Mouse (Mus musculus): ENCODE data around the gene Tmprss7. TPM values are rescaled to one million over a fixed set of nuclear protein-coding genes. Genes with fewer than 3 reads are reported as not detected.

The Tmprss7 gene
- polyA plus RNA-seq, 1 experiment from 2014 or later: 0.50 TPM

DNA sequence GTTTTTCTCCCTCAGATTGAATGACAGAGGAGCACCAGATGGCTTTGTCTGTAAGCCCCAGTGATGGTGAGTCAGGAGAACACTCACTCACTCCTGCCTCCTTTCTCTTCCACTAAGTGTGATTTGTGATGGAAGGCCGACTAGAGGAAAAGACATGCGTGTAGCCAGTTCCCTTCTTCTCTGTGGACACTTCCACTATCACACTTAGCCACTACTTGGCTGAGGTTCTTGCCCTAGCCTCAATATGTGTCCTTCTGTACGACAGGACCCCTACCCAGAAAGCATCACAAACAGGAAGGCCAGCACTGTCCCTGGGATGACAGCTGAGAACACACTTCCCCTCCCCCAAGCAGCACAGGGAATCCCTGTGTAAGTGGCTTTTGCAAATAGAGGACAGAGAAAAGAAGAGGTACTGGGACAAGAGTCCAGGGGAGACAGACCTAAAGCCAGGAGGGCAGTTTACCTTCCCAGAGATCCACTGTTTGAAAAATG, 29.0 kb upstream of the Tmprss7 start:
- Histone ChIP-seq H3K27me3 (replicated peaks; ENCODE audit: control insufficient read depth, insufficient read depth, low read length) (no peaks in the 10 kb centered on the region), H3K27ac (ENCODE audit: low read depth, low read length) (peak overlapping the region; percentile 98), H3K4me2 (ENCODE audit: low read length) (peak overlapping the region; percentile 73), H3K9ac (ENCODE audit: low read depth, low read length) (peak overlapping the region; percentile 92), H3K4me3 (ENCODE audit: low read length) (peak overlapping the region; percentile 64), H3K9me3 (ENCODE audit: control insufficient read depth, low read length) (no peaks in the 10 kb centered on the region), H3K4me1 (ENCODE audit: control insufficient read depth, insufficient read depth, low read depth, low read length) (peaks cover 20% of the 10 kb centered on the region), H3K36me3 (ENCODE audit: control insufficient read depth, insufficient read depth, low read length) (peaks cover 20% of the 10 kb centered on the region)
- no peak for ATAC-seq
- WGBS: 31% methylated on average over 3 of the region's 3 CpGs

DNA sequence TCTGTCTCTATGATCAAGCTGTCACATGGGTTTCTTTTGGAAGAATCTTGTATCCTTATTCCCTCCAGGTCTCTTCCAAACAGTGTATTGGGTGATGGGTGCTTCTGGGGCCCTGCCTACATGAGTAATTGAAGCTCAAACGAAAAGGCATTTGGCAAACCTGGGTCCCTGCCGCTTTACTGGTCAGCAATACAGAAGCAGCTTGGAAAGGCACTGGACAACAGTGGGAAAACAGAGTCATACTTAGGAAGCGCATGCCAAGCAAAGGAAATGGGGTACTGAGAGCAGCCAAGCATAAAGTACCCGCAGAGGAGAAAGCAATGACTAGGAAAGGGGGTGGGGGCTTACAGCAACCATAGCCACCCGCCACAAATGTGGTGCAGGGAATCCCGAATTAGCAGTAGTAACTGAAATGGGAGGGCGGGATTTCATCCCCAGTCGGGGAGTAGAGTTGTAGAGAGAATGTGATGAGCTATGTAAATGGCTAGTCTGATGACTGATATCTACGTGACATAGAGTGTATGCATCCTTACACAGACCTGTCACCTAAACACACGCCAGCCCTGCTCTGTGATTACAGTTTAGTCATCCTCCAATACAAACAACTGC, 26.7 kb upstream of the Tmprss7 start:
- no peak for ATAC-seq
- Histone ChIP-seq H3K36me3 (ENCODE audit: control insufficient read depth, insufficient read depth, low read length) (peaks cover 30% of the 10 kb centered on the region), H3K4me3 (ENCODE audit: low read length) (no peak overlapping the region), H3K27me3 (replicated peaks; ENCODE audit: control insufficient read depth, insufficient read depth, low read length) (no peaks in the 10 kb centered on the region), H3K9me3 (ENCODE audit: control insufficient read depth, low read length) (no peaks in the 10 kb centered on the region), H3K4me1 (ENCODE audit: control insufficient read depth, insufficient read depth, low read depth, low read length) (peaks cover 20% of the 10 kb centered on the region), H3K27ac (ENCODE audit: low read depth, low read length) (no peak overlapping the region), H3K4me2 (ENCODE audit: low read length) (no peak overlapping the region), H3K9ac (ENCODE audit: low read depth, low read length) (peak overlapping the region; percentile 11; the same call in 1 of the 2 replicates)
- WGBS: 81% methylated on average over 10 of the region's 10 CpGs

DNA sequence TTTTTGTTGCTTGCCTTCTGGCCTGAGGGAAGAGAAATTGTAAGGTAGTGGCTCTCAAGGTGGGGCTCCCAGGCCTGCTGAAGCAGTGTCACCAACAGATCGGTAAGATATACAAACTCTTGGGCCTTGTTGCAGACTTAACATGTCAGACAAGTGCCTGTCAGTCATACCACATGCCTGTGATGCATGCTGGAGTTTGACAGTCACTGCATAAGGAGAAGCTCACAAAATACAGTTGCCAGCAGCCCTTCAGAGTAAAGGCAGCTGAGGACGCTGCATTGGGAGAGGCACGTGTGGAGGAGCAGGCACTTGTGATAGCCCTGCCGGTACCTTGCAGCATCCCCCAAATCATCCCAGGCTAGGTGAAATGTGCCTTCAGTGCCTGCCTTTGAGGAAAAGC, 24.8 kb upstream of the Tmprss7 start:
- no peak overlapping the region for H3K27ac ChIP-seq (ENCODE audit: low read depth, low read length)
- no peaks in the 10 kb centered on the region for H3K27me3 ChIP-seq (replicated peaks; ENCODE audit: control insufficient read depth, insufficient read depth, low read length)
- no peaks in the 10 kb centered on the region for H3K9me3 ChIP-seq (ENCODE audit: control insufficient read depth, low read length)
- no peak for ATAC-seq
- H3K4me1 ChIP-seq (ENCODE audit: control insufficient read depth, insufficient read depth, low read depth, low read length): peaks cover 20% of the 10 kb centered on the region
- 96% methylated on average over 4 of the region's 4 CpGs for WGBS
- H3K4me3 ChIP-seq (ENCODE audit: low read length): no peak overlapping the region
- peaks cover 34% of the 10 kb centered on the region for H3K36me3 ChIP-seq (ENCODE audit: control insufficient read depth, insufficient read depth, low read length)
- H3K4me2 ChIP-seq (ENCODE audit: low read length): no peak overlapping the region
- H3K9ac ChIP-seq (ENCODE audit: low read depth, low read length): no peak overlapping the region

DNA sequence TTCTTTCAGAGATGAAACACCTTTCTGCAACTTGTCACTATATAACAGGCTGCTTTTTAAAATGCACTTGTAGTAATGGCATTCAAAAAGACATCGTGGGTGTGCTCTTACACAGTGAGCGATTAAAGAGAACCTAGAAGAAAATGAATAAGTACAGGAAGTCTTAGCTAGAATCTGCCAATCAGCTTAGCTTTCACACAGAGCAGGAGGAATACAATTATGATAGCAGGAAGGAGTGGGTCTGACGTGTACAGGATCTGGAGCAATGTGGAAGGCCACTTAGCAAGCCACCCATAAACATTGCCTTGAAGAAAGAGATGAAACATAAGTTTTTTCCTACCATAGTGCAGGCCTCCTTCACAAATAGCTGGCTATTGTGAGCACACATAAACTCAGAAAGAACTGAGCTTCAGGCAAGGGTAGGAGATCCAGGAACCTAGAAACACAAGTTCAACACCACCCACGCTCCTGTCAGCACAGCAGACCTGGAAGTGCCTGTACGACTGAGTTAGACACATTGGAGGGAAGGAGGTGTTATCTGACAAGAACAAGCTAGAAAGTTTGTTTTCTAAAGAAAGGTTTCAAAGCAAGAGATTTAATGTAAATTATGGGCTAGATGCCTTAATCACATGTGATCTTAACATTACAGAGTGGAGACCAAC, 21.2 kb upstream of the Tmprss7 start:
- H3K27ac ChIP-seq (ENCODE audit: low read depth, low read length): no peak overlapping the region
- no peaks in the 10 kb centered on the region for H3K27me3 ChIP-seq (replicated peaks; ENCODE audit: control insufficient read depth, insufficient read depth, low read length)
- H3K9me3 ChIP-seq (ENCODE audit: control insufficient read depth, low read length): no peaks in the 10 kb centered on the region
- WGBS: 79% methylated on average over 5 of the region's 5 CpGs
- ATAC-seq: no peak
- no peak overlapping the region for H3K9ac ChIP-seq (ENCODE audit: low read depth, low read length)
- no peaks in the 10 kb centered on the region; the same call in 1 of the 2 replicates for H3K4me1 ChIP-seq (ENCODE audit: control insufficient read depth, insufficient read depth, low read depth, low read length)
- H3K4me2 ChIP-seq (ENCODE audit: low read length): no peak overlapping the region
- H3K36me3 ChIP-seq (ENCODE audit: control insufficient read depth, insufficient read depth, low read length): peaks cover 29% of the 10 kb centered on the region
- no peak overlapping the region for H3K4me3 ChIP-seq (ENCODE audit: low read length)

GRCm38 (mm10) chr16:45713878-45714277, 20.4 kb upstream of the Tmprss7 start:
- no peak overlapping the region for H3K4me3 ChIP-seq (ENCODE audit: low read length)
- no peaks in the 10 kb centered on the region for H3K9me3 ChIP-seq (ENCODE audit: control insufficient read depth, low read length)
- H3K4me1 ChIP-seq (ENCODE audit: control insufficient read depth, insufficient read depth, low read depth, low read length): no peaks in the 10 kb centered on the region
- no peaks in the 10 kb centered on the region for H3K27me3 ChIP-seq (replicated peaks; ENCODE audit: control insufficient read depth, insufficient read depth, low read length)
- H3K27ac ChIP-seq (ENCODE audit: low read depth, low read length): no peak overlapping the region
- ATAC-seq: no peak
- no peak overlapping the region for H3K4me2 ChIP-seq (ENCODE audit: low read length)
- H3K9ac ChIP-seq (ENCODE audit: low read depth, low read length): no peak overlapping the region
- WGBS: 81% methylated on average over 1 of the region's 1 CpGs
- H3K36me3 ChIP-seq (ENCODE audit: control insufficient read depth, insufficient read depth, low read length): peaks cover 29% of the 10 kb centered on the region

GRCm38 (mm10) chr16:45713261-45713660, 19.8 kb upstream of the Tmprss7 start:
- Histone ChIP-seq H3K4me3 (ENCODE audit: low read length) (no peak overlapping the region), H3K9ac (ENCODE audit: low read depth, low read length) (no peak overlapping the region), H3K9me3 (ENCODE audit: control insufficient read depth, low read length) (no peaks in the 10 kb centered on the region), H3K27me3 (replicated peaks; ENCODE audit: control insufficient read depth, insufficient read depth, low read length) (no peaks in the 10 kb centered on the region), H3K36me3 (ENCODE audit: control insufficient read depth, insufficient read depth, low read length) (peaks cover 23% of the 10 kb centered on the region), H3K4me1 (ENCODE audit: control insufficient read depth, insufficient read depth, low read depth, low read length) (no peaks in the 10 kb centered on the region), H3K4me2 (ENCODE audit: low read length) (no peak overlapping the region), H3K27ac (ENCODE audit: low read depth, low read length) (no peak overlapping the region)
- ATAC-seq: no peak
- WGBS: 62% methylated on average over 5 of the region's 5 CpGs

DNA sequence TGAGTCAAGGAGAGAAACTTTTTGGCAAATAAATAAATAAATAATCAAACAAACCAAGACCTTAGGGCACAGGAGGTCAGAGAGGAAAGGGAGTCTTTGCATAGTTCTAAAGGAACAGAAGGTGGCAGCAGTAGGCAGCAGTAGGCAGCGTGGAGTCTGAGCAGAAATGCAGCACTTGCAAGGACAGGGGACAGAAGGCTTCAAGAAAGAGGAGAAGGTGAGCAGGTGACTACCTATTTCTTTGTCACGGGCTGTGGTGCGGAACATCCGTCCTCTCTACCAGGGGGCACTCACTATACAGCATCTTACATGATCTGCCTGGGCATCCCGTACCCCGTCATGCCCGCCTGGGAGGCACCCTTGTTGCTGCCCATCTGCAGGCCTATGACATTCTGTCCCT, 17.8 kb upstream of the Tmprss7 start:
- no peak overlapping the region for H3K4me2 ChIP-seq (ENCODE audit: low read length)
- no peaks in the 10 kb centered on the region for H3K27me3 ChIP-seq (replicated peaks; ENCODE audit: control insufficient read depth, insufficient read depth, low read length)
- no peak overlapping the region for H3K27ac ChIP-seq (ENCODE audit: low read depth, low read length)
- H3K4me1 ChIP-seq (ENCODE audit: control insufficient read depth, insufficient read depth, low read depth, low read length): no peaks in the 10 kb centered on the region
- 74% methylated on average over 7 of the region's 7 CpGs for WGBS
- H3K9ac ChIP-seq (ENCODE audit: low read depth, low read length): no peak overlapping the region
- no peak overlapping the region for H3K4me3 ChIP-seq (ENCODE audit: low read length)
- peaks cover 8% of the 10 kb centered on the region for H3K36me3 ChIP-seq (ENCODE audit: control insufficient read depth, insufficient read depth, low read length)
- peak; percentile 54; the same call in 1 of the 2 replicates for ATAC-seq
- H3K9me3 ChIP-seq (ENCODE audit: control insufficient read depth, low read length): no peaks in the 10 kb centered on the region

DNA sequence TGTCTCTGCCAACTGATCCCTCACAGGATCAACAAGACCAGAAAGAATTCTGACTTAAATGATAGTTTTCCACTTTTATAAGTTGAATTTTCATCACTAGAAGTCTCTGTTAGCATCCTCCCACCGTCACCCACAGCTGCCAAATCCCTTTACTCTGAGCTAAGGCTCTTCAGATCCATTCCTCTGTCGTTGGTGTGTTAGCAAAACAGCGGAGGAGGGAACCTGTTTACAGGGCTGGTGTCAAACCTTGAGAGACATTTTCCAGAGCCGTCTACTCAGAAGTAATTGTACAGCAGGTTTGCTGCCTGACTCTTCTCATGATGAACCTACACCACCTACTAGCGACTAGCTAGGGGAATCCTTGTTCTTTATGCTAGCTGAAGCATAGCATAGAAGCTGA, 5.8 kb upstream of the Tmprss7 start:
- peaks cover 3% of the 10 kb centered on the region; the same call in 1 of the 2 replicates for H3K4me1 ChIP-seq (ENCODE audit: control insufficient read depth, insufficient read depth, low read depth, low read length)
- H3K4me2 ChIP-seq (ENCODE audit: low read length): no peak overlapping the region
- no peak overlapping the region for H3K27ac ChIP-seq (ENCODE audit: low read depth, low read length)
- WGBS: 83% methylated on average over 5 of the region's 5 CpGs
- ATAC-seq: no peak
- H3K36me3 ChIP-seq (ENCODE audit: control insufficient read depth, insufficient read depth, low read length): no peaks in the 10 kb centered on the region
- H3K4me3 ChIP-seq (ENCODE audit: low read length): no peak overlapping the region
- H3K9me3 ChIP-seq (ENCODE audit: control insufficient read depth, low read length): no peaks in the 10 kb centered on the region
- H3K9ac ChIP-seq (ENCODE audit: low read depth, low read length): no peak overlapping the region
- no peaks in the 10 kb centered on the region for H3K27me3 ChIP-seq (replicated peaks; ENCODE audit: control insufficient read depth, insufficient read depth, low read length)

- Histone ChIP-seq H3K4me3 (ENCODE audit: low read length) (no peak overlapping the region), H3K4me2 (ENCODE audit: low read length) (no peak overlapping the region), H3K27ac (ENCODE audit: low read depth, low read length) (no peak overlapping the region), H3K4me1 (ENCODE audit: control insufficient read depth, insufficient read depth, low read depth, low read length) (peaks cover 3% of the 10 kb centered on the region; the same call in 1 of the 2 replicates), H3K9ac (ENCODE audit: low read depth, low read length) (no peak overlapping the region), H3K9me3 (ENCODE audit: control insufficient read depth, low read length) (no peaks in the 10 kb centered on the region), H3K36me3 (ENCODE audit: control insufficient read depth, insufficient read depth, low read length) (no peaks in the 10 kb centered on the region), H3K27me3 (replicated peaks; ENCODE audit: control insufficient read depth, insufficient read depth, low read length) (no peaks in the 10 kb centered on the region)
- ATAC-seq: peak; percentile 88
- WGBS: 53% methylated on average over 6 of the region's 6 CpGs
These were observed 4.5 kb upstream of the Tmprss7 start for GRCm38 (mm10) chr16:45697996-45698395.

Data from hindbrain, embryonic 16.5 days (tissue).